Mouse (Mus musculus) large intestine, adult 2 months (tissue): ENCODE measurements around the gene D630036H23Rik. TPM values are rescaled to one million over a fixed set of nuclear protein-coding genes. Genes with fewer than 3 reads are reported as not detected.

ENCODE experiments used
- polyA plus RNA-seq: library from polyadenylated mRNA; depleted of rRNA; stranded (reverse); fragments of >200 nt; gene quantifications from 2 replicates; pipeline ENCODE4 v1.2.3, GENCODE M21; 2012; rRNA removed

The D630036H23Rik gene
- polyA plus RNA-seq, 1 experiment = 0.41 TPM

Other genes with a start within 250 kb of the D630036H23Rik start
- 11.3 and 13.5 TPM in 2 replicates for gene Ankmy2, start 225.1 kb downstream of the D630036H23Rik start, polyA plus RNA-seq
- 20.4 and 22.8 TPM in 2 replicates for gene Bzw2, start 224.1 kb downstream of the D630036H23Rik start, polyA plus RNA-seq
- gene Lrrc72, start 128.8 kb downstream of the D630036H23Rik start, polyA plus RNA-seq = not detected in 2 replicates
- 0.92 and 1.0 TPM in 2 replicates for gene Sostdc1, start 68.0 kb downstream of the D630036H23Rik start, polyA plus RNA-seq
- gene Ispd, start 731 bp downstream of the D630036H23Rik start, polyA plus RNA-seq = 0.64 and 1.1 TPM in 2 replicates